Mouse (Mus musculus) small intestine, adult 2 months (tissue): ENCODE results near the gene Hcfc1r1. TPM values are rescaled to one million over a fixed set of nuclear protein-coding genes. Genes with fewer than 3 reads are reported as not detected.

Experiments used
- H3K27ac ChIP-seq: fragments of 200-500 bp; 2 replicates; pipeline ENCODE4 v1.5.1; 2012; ENCODE audit warnings: low read depth, low read length, control low read depth, inconsistent platforms; ENCODE audit not compliant: insufficient read depth
- H3K27me3 ChIP-seq: fragments of 200-500 bp; 2 replicates; pipeline ENCODE4 v1.6.1; 2012; ENCODE audit warnings: mild to moderate bottlenecking, moderate library complexity, low read length, inconsistent platforms; ENCODE audit not compliant: control insufficient read depth, insufficient read depth
- H3K36me3 ChIP-seq: fragments of 200-500 bp; 2 replicates; pipeline ENCODE4 v1.6.1; 2012; ENCODE audit warnings: mild to moderate bottlenecking, low read length, control low read depth, inconsistent platforms; ENCODE audit not compliant: control insufficient read depth, insufficient read depth
- H3K4me1 ChIP-seq: fragments of 200-500 bp; 2 replicates; pipeline ENCODE4 v1.6.1; 2012; ENCODE audit warnings: low read length, inconsistent platforms, mixed read lengths; ENCODE audit not compliant: control insufficient read depth, insufficient read depth, insufficient read length
- H3K4me3 ChIP-seq: fragments of 200-500 bp; 2 replicates; pipeline ENCODE4 v1.5.1; 2012; ENCODE audit warnings: low read depth, mild to moderate bottlenecking, control low read depth, inconsistent platforms, low read length, moderate library complexity
- CTCF ChIP-seq: fragments of 200-500 bp; IDR thresholded peaks from 2 replicates; pipeline ENCODE4 v1.5.1; 2012; ENCODE audit warnings: low read depth, mild to moderate bottlenecking, control low read depth, inconsistent platforms, low read length, moderate library complexity, mixed read lengths; ENCODE audit not compliant: insufficient replicate concordance, insufficient read length; ENCODE audit errors: extremely low read depth
- POLR2A ChIP-seq: fragments of 200-500 bp; IDR thresholded peaks from 2 replicates; pipeline ENCODE4 v1.6.1; 2012; ENCODE audit warnings: low read depth, mild to moderate bottlenecking, control low read depth, inconsistent platforms, low read length, moderate library complexity
- WGBS: fragments of 180-500 bp; shearing (Covaris S2); methylation state at CpG from one replicate; pipeline ENCODE4 v1.1.7; 2018; 5-methylcytosine and 5-hydroxymethylcytosine counted together
- polyA plus RNA-seq: library from polyadenylated mRNA; depleted of rRNA; stranded (reverse); fragments of >200 nt; gene quantifications from 2 replicates; pipeline ENCODE4 v1.2.3, GENCODE M21; 2012

Hcfc1r1 gene
- polyA plus RNA-seq, 1 experiment = 251 TPM

DNA sequence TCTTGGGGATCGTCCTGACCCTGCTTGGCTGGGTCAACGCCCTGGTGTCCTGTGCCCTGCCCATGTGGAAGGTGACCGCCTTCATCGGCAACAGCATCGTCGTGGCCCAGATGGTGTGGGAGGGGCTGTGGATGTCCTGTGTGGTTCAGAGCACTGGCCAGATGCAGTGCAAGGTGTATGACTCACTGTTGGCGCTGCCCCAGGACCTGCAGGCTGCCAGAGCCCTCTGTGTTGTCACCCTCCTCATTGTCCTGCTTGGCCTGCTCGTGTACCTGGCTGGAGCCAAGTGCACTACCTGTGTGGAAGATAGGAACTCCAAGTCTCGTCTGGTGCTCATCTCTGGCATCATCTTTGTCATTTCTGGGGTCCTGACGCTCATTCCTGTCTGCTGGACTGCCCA is 7.7 kb downstream of the Hcfc1r1 start:
- Histone ChIP-seq H3K27ac (no peak overlapping the region), H3K4me3 (no peak overlapping the region), H3K36me3 (no peaks in the 10 kb centered on the region), H3K27me3 (peaks cover 15% of the 10 kb centered on the region), H3K4me1 (peaks cover 7% of the 10 kb centered on the region)
- TF ChIP-seq POLR2A = no peak
- no peak for TF ChIP-seq CTCF
- 45% methylated on average over 10 of the region's 10 CpGs for WGBS

DNA sequence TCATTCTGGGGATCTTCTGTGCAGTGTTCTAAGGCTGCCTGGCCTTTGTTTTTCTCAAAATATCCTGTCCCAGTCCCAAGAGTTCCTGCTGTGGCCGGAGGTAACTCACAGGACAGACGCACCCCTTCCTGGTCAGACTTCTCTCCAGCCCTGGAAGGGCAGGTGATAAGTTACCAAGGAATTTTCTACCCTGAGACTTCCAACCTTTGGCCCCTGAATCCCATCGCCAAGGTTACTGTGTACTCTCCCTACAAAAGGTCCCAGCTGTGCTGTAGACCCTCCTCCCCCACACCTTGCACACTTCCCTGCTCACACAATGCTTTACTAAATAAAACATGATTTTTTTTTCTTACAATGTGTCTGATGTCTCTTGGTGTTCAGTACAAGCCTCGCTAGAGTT is 8.7 kb downstream of the Hcfc1r1 start:
- Histone ChIP-seq H3K36me3 (no peaks in the 10 kb centered on the region), H3K27ac (no peak overlapping the region), H3K4me1 (no peaks in the 10 kb centered on the region), H3K27me3 (peaks cover 15% of the 10 kb centered on the region), H3K4me3 (no peak overlapping the region)
- 27% methylated on average over 4 of the region's 4 CpGs for WGBS
- no peak for TF ChIP-seq POLR2A
- TF ChIP-seq CTCF = no peak

DNA sequence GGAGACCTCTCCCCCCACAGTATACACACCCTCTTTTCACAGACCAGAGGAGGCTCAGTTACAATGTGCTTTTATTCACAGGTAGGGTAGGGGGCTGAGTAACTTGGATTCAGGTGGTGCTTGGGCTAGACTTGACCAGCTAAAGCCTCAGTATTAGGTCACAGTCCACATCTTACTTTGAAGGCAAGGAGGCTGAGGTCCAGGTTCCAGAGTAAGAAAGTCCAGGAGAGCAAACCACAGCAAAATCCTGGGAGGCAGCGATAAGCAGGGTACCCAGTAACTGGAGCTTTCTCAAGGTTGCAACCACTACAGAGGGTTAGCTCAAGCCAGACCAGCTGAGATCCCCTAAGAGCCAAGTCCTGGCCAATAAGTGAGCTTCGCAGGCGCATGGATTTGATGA is 9.1 kb downstream of the Hcfc1r1 start:
- TF ChIP-seq CTCF (no peak), POLR2A (no peak)
- H3K27me3 ChIP-seq = peaks cover 15% of the 10 kb centered on the region
- no peaks in the 10 kb centered on the region for H3K4me1 ChIP-seq
- no peaks in the 10 kb centered on the region for H3K36me3 ChIP-seq
- no peak overlapping the region for H3K27ac ChIP-seq
- H3K4me3 ChIP-seq = no peak overlapping the region
- 86% methylated on average over 3 of the region's 3 CpGs for WGBS

DNA sequence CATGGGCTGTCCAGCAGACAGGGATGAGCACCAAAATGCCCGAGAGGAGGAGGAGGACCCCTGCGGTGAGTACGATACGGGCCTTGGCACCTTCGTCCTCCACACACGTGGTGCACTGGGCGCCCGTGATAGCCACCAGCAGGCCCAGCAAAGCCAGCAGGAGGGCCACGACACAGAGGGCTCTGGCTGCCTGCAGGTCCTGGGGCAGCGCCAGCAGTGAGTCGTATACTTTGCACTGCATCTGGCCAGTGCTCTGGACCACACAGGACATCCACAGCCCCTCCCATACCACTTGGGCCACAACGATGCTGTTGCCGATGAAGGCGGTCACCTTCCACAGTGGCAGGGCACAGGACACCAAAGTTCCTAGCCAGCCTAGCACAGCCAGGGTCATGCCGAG is 9.8 kb downstream of the Hcfc1r1 start:
- Histone ChIP-seq H3K27ac (no peak overlapping the region), H3K4me3 (no peak overlapping the region), H3K27me3 (peaks cover 15% of the 10 kb centered on the region), H3K4me1 (no peaks in the 10 kb centered on the region), H3K36me3 (no peaks in the 10 kb centered on the region)
- no peak for TF ChIP-seq POLR2A
- TF ChIP-seq CTCF = no peak
- WGBS = 55% methylated on average over 15 of the region's 15 CpGs

DNA sequence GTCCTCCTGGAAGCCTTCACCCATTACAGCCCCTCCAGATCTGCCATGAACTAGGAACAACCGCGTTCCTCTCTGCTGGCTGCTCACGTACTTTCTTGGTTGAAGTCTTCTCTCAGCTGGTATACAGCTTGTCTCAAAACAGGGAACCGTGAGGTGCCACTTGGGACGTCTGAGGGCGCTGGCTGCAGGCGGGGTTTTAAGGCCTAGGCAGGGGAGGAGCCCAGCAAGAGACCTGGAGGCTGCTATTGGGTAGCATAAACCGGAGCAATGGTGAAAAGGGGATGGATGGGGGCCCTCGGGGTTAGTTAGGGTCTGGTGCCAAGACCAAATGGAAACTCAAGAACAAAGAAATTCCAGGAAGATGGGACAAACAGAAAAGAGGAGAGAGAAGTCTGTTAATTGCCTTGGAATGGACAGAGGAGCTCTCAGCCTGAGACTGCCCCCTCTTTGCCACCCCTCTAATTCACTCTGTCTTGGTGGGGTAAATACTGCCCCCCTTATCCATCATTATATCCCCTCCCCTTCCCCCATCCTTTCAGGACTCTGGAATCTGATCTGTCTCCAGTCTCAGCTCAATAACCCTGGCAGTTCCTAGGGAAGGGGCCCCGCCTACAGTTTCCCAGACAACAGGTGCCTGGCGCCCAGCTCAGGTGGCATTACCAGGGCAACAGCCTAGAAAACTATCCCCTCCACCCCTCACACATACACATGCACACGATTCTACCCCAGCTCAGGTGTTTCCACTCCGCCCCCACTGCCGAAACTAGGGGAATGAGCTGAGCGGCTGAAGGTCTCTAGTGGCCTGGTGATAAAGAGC is 10.7 kb downstream of the Hcfc1r1 start, which contains the start of gene Cldn9:
Gene Cldn9, minus strand, starts transcription at position 171 of the 817 bp plus-strand sequence.
- no peak within 1 kb of the TSS for H3K4me3 ChIP-seq
- H3K27ac ChIP-seq = no peak within 1 kb of the TSS
- peaks cover 10% of the 10 kb centered on the region for H3K27me3 ChIP-seq
- 38% methylated on average over 15 of the region's 15 CpGs for WGBS
- no peaks in the 10 kb centered on the region for H3K36me3 ChIP-seq
- H3K4me1 ChIP-seq = no peaks in the 10 kb centered on the region
- no peak for TF ChIP-seq POLR2A
- no peak for TF ChIP-seq CTCF

DNA sequence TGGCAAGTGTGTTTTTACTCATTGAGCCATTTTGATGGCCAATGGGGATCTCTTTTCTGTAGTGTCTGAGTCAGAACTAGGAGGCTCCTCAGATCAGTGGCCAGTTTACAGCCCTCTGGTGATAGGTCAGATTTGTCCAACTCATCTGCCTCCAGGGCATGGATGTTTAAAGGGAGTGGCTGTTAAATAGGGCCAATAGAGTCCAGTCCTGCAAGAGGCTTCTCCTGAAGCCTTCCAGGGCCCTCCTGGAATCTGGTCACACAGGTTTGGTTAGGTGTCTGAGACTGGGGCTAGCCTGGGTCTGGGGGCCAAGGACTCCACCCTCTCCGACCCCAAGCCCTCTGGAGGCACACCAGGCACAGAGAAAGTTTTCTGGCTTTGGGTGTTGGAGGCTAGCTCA is 21.1 kb downstream of the Hcfc1r1 start:
- Histone ChIP-seq H3K27ac (no peak overlapping the region), H3K4me1 (peaks cover 3% of the 10 kb centered on the region; the same call in 1 of the 2 replicates), H3K27me3 (peaks cover 4% of the 10 kb centered on the region), H3K4me3 (no peak overlapping the region), H3K36me3 (no peaks in the 10 kb centered on the region)
- no peak for TF ChIP-seq CTCF
- TF ChIP-seq POLR2A = no peak
- 50% methylated on average over 1 of the region's 1 CpGs for WGBS

DNA sequence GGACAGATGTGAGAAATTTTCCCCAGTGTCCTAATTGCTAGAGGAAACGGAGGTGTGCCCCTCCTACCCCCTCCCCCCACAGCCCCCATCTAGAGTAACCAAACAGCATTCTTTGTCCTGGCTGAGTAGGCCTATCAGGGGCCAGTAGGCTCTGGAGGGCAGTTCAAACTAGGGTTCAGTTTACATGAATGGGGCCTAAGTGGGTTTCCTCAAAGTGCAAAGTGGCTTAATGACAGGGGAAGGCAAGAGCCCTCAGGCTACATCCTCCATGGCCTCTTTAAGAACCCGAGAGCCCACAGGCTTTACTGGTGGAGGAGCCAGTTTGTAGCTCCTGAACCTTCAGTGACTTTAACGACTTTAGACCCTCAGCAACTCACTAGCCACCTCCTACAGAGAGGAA is 22.4 kb downstream of the Hcfc1r1 start:
- Histone ChIP-seq H3K27ac (no peak overlapping the region), H3K4me3 (no peak overlapping the region), H3K4me1 (peaks cover 5% of the 10 kb centered on the region; the same call in 1 of the 2 replicates), H3K36me3 (no peaks in the 10 kb centered on the region), H3K27me3 (peaks cover 8% of the 10 kb centered on the region)
- TF ChIP-seq CTCF (no peak), POLR2A (no peak)
- 72% methylated on average over 3 of the region's 3 CpGs for WGBS
